Comparison of ENCODE assay signal across 8 mouse cellular contexts in the genomic region with DNA sequence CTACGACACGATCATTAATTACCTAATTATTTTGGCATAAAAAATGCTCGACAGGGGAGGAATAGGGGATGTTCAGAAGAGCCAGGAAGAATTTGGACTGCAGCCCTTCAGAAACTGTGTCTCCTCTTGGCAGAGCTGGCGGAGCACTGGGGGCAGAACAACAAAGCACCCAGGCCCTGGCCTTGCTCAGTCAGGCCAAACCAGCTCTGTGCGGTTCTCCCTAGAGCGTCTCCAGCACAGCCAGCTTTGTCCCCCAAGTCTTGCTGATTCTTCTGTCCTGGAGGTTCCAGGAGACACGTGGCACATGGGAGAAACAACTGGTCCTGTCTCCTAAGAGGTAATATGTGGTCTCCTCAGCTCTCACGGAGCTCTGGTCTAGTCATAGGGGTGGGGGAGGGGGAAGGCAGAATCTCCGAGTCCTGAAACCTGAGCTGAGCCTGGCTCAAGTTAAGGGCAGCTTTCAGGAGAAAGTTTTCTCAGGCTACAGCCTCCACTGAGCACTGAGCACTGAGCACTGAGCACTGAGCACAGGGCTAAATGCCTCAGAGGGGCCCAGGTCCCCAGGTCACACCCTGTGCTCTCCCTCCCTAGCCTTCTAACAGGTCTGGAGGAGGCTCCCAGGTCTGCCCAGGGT. TPM values are rescaled to one million over a fixed set of nuclear protein-coding genes. Genes with fewer than 3 reads are reported as not detected.
DNase-seq lines count a peak whose midpoint lies in the region; ATAC-seq lines count a peak whose summit lies in the region.

No protein-coding gene starts in this region.

- no peak overlapping the region for H3K9ac ChIP-seq in lung, embryonic 16.5 days (ENCODE audit: low read length)
- 0 out of 2 replicates have a peak overlapping the region, but pooled peaks have one; percentile 5 for H3K9ac ChIP-seq in forebrain, embryonic 12.5 days
- H3K9ac ChIP-seq in kidney, embryonic 16.5 days (replicated peaks; ENCODE audit: low read length), result peak overlapping the region; percentile 51
- H3K9ac ChIP-seq in stomach, embryonic 15.5 days, result no peak overlapping the region

- H3K27me3 ChIP-seq in lung, embryonic 16.5 days (ENCODE audit: control insufficient read depth, insufficient read depth, low read depth, low read length), result no peaks in the 10 kb centered on the region
- no peaks in the 10 kb centered on the region for H3K27me3 ChIP-seq in forebrain, embryonic 12.5 days
- H3K27me3 ChIP-seq in kidney, embryonic 16.5 days (ENCODE audit: insufficient read depth, low read length), result no peaks in the 10 kb centered on the region
- H3K27me3 ChIP-seq in stomach, embryonic 15.5 days (replicated peaks), result no peaks in the 10 kb centered on the region

- DNase-seq in lung, postnatal 36 days, result no peak
- DNase-seq in spleen, postnatal 14 days (ENCODE audit: low spot score in 2 of 2), result no peak
- no peak for DNase-seq in left cerebral cortex, adult 18-20 months (ENCODE audit: low spot score in 2 of 2)
- DNase-seq in spleen, adult 18-20 months, result no peak

- H3K4me1 ChIP-seq in lung, embryonic 16.5 days (replicated peaks; ENCODE audit: control insufficient read depth, insufficient read depth, low read length), result peaks cover 43% of the 10 kb centered on the region
- H3K4me1 ChIP-seq in forebrain, embryonic 12.5 days, result peaks cover 59% of the 10 kb centered on the region
- peaks cover 72% of the 10 kb centered on the region for H3K4me1 ChIP-seq in kidney, embryonic 16.5 days (ENCODE audit: insufficient read depth, low read length)
- H3K4me1 ChIP-seq in stomach, embryonic 15.5 days, result peaks cover 36% of the 10 kb centered on the region

- 27% methylated on average over 9 of the region's 9 CpGs for WGBS in lung, embryonic 16.5 days
- WGBS in forebrain, embryonic 12.5 days, result 33% methylated on average over 9 of the region's 9 CpGs
- 14% methylated on average over 9 of the region's 9 CpGs for WGBS in kidney, embryonic 16.5 days
- 33% methylated on average over 9 of the region's 9 CpGs for WGBS in stomach, embryonic 15.5 days

- ATAC-seq in lung, embryonic 16.5 days (ENCODE audit: low read depth), result peak; percentile 69
- peak; percentile 12; the same call in 1 of the 2 replicates for ATAC-seq in forebrain, embryonic 12.5 days (ENCODE audit: low FRiP score)
- peak; percentile 59 for ATAC-seq in kidney, embryonic 16.5 days (ENCODE audit: low FRiP score, low TSS enrichment)
- peak; percentile 30 for ATAC-seq in stomach, embryonic 15.5 days (ENCODE audit: insufficient read depth, low FRiP score, low read depth)

- H3K9me3 ChIP-seq in lung, embryonic 16.5 days (ENCODE audit: control insufficient read depth, low read length), result no peaks in the 10 kb centered on the region
- no peaks in the 10 kb centered on the region for H3K9me3 ChIP-seq in forebrain, embryonic 12.5 days
- H3K9me3 ChIP-seq in kidney, embryonic 16.5 days (ENCODE audit: low read length), result no peaks in the 10 kb centered on the region
- H3K9me3 ChIP-seq in stomach, embryonic 15.5 days, result no peaks in the 10 kb centered on the region

- H3K36me3 ChIP-seq in lung, embryonic 16.5 days (ENCODE audit: control insufficient read depth, insufficient read depth, low read length), result no peaks in the 10 kb centered on the region
- no peaks in the 10 kb centered on the region for H3K36me3 ChIP-seq in forebrain, embryonic 12.5 days (replicated peaks)
- H3K36me3 ChIP-seq in kidney, embryonic 16.5 days (ENCODE audit: insufficient read depth, low read length), result no peaks in the 10 kb centered on the region
- H3K36me3 ChIP-seq in stomach, embryonic 15.5 days, result no peaks in the 10 kb centered on the region; the same call in 1 of the 2 replicates

- peak overlapping the region; percentile 38 for H3K27ac ChIP-seq in lung, embryonic 16.5 days (ENCODE audit: low read length)
- no peak overlapping the region for H3K27ac ChIP-seq in forebrain, embryonic 12.5 days
- H3K27ac ChIP-seq in kidney, embryonic 16.5 days (ENCODE audit: low read length), result peak overlapping the region; percentile 91
- H3K27ac ChIP-seq in stomach, embryonic 15.5 days, result peak overlapping the region; percentile 78

- no peak overlapping the region for H3K4me3 ChIP-seq in lung, embryonic 16.5 days (ENCODE audit: low read length)
- H3K4me3 ChIP-seq in forebrain, embryonic 12.5 days (replicated peaks), result no peak overlapping the region
- no peak overlapping the region for H3K4me3 ChIP-seq in kidney, embryonic 16.5 days (ENCODE audit: low read length)
- H3K4me3 ChIP-seq in stomach, embryonic 15.5 days (replicated peaks), result no peak overlapping the region

- no peak overlapping the region for H3K4me2 ChIP-seq in lung, embryonic 16.5 days (ENCODE audit: low read depth, low read length)
- H3K4me2 ChIP-seq in forebrain, embryonic 12.5 days, result no peak overlapping the region
- H3K4me2 ChIP-seq in kidney, embryonic 16.5 days (replicated peaks; ENCODE audit: low read depth, low read length), result peak overlapping the region; percentile 29; the same call in 1 of the 2 replicates
- no peak overlapping the region for H3K4me2 ChIP-seq in stomach, embryonic 15.5 days

RNA-seq across cellular contexts. Expression of a gene that starts 43.2 kb away (rescaled TPM):
- 10.8 and 11.5 TPM in 2 replicates for polyA plus RNA-seq in lung, embryonic 16.5 days (2015; fragmentation: Nextera tagmentation; extraction: Ambion mirVana)
- polyA plus RNA-seq in forebrain, embryonic 12.5 days (2016; fragmentation: Nextera tagmentation; extraction: Ambion mirVana), result 32.4 and 37.9 TPM in 2 replicates
- 12.2 and 16.8 TPM in 2 replicates for polyA plus RNA-seq in kidney, embryonic 16.5 days (2015; fragmentation: Nextera tagmentation; extraction: Ambion mirVana)
- 11.0 and 14.5 TPM in 2 replicates for polyA plus RNA-seq in stomach, embryonic 15.5 days (2015; fragmentation: Nextera tagmentation; extraction: Ambion mirVana)
- 10 to 100 TPM; 42.5 to 48.0 TPM for total RNA-seq in left cerebral cortex, adult 18-20 months (2021)

Comparison
In these comparisons a context has a peak if more than half of its experiments do, and no peak if none do; other contexts are left out.
1. ATAC-seq: peak in every context shown above with its lines; median percentile 69 in lung, embryonic 16.5 days; 59 in kidney, embryonic 16.5 days; 30 in stomach, embryonic 15.5 days; 12 in forebrain, embryonic 12.5 days.
2. H3K9ac ChIP-seq: peak in forebrain, embryonic 12.5 days (single experiment) and kidney, embryonic 16.5 days (single experiment); none in lung, embryonic 16.5 days (single experiment) and stomach, embryonic 15.5 days (single experiment).